Mouse (Mus musculus) CH12F3 (cell line): ENCODE data around the gene Casp7.

Source experiments
- in situ Hi-C: fragments of 300-500 bp; cut with MboI; formaldehyde crosslinking; loops from 2 replicates; pipeline ENCODE4 v1.14.3; 2020; ENCODE audit warnings: low sequenced_read_pairs

The Casp7 gene

GRCm38 (mm10) chr19:56422476-56423338 is 25.8 kb downstream of the Casp7 start:
- in situ Hi-C loops: no loop called here

- in situ Hi-C loops: no loop called here
Observed at GRCm38 (mm10) chr19:56423370-56423769, 26.4 kb downstream of the Casp7 start.

- in situ Hi-C loops: loop anchor here (5.0 kb wide), 1 partner anchor 358 kb away; no protein-coding TSS in a partner anchor
Observed at GRCm38 (mm10) chr19:56424606-56425395, 27.9 kb downstream of the Casp7 start.

- in situ Hi-C loops: loop anchor here (5.0 kb wide), 1 partner anchor 357 kb away; no protein-coding TSS in a partner anchor
Observed at GRCm38 (mm10) chr19:56425492-56425891, 28.6 kb downstream of the Casp7 start.

- in situ Hi-C loops: no loop called here
Observed at GRCm38 (mm10) chr19:56430369-56430768, 33.4 kb downstream of the Casp7 start.

GRCm38 (mm10) chr19:56432706-56433105 is 35.8 kb downstream of the Casp7 start:
- in situ Hi-C loops: no loop called here

- in situ Hi-C loops: no loop called here
Observed at GRCm38 (mm10) chr19:56433581-56433980, 36.7 kb downstream of the Casp7 start.

GRCm38 (mm10) chr19:56436380-56436779 is 39.5 kb downstream of the Casp7 start:
- in situ Hi-C loops: no loop called here

GRCm38 (mm10) chr19:56438357-56439071 is 41.6 kb downstream of the Casp7 start:
- in situ Hi-C loops: no loop called here

- in situ Hi-C loops: no loop called here
Observed at GRCm38 (mm10) chr19:56439072-56439434, 42.1 kb downstream of the Casp7 start.

GRCm38 (mm10) chr19:56443445-56443844 is 46.5 kb downstream of the Casp7 start:
- in situ Hi-C loops: no loop called here

GRCm38 (mm10) chr19:56448784-56449183 is 51.9 kb downstream of the Casp7 start:
- in situ Hi-C loops: no loop called here

GRCm38 (mm10) chr19:56449537-56449936 is 52.6 kb downstream of the Casp7 start:
- in situ Hi-C loops: no loop called here

GRCm38 (mm10) chr19:56450892-56451291 is 54.0 kb downstream of the Casp7 start:
- in situ Hi-C loops: no loop called here

- in situ Hi-C loops: no loop called here
Observed at GRCm38 (mm10) chr19:56451867-56452266, 54.9 kb downstream of the Casp7 start.

GRCm38 (mm10) chr19:56452421-56452820 is 55.5 kb downstream of the Casp7 start:
- in situ Hi-C loops: no loop called here

GRCm38 (mm10) chr19:56454862-56455261 is 57.9 kb downstream of the Casp7 start:
- in situ Hi-C loops: no loop called here

- in situ Hi-C loops: no loop called here
Observed at GRCm38 (mm10) chr19:56455369-56455768, 58.4 kb downstream of the Casp7 start.

- in situ Hi-C loops: no loop called here
Observed at GRCm38 (mm10) chr19:56457569-56457968, 60.6 kb downstream of the Casp7 start.

GRCm38 (mm10) chr19:56459154-56460050 is 62.5 kb downstream of the Casp7 start:
- in situ Hi-C loops: no loop called here
